Mouse (Mus musculus) hindbrain, embryonic 13.5 days (tissue): Measurements from ENCODE around the gene Speer4c. TPM values are rescaled to one million over a fixed set of nuclear protein-coding genes. Genes with fewer than 3 reads are reported as not detected.
"Not testable (repeated sequence)": the region's sequence is repeated elsewhere in the genome, so short reads cannot be mapped to it uniquely, and the experiment has no call there.

Source experiments
- ATAC-seq: fragments of 200-750 bp; cut with Nextera tagmentation; 2 replicates; pipeline ENCODE4 v1.8.0; 2017; ENCODE audit warnings: moderate TSS enrichment; ENCODE audit not compliant: low FRiP score
- H3K27ac ChIP-seq: fragments of 300-500 bp; sonication (generic); 2 replicates; pipeline ENCODE4 v1.5.1; 2015; ENCODE audit warnings: inconsistent platforms, mild to moderate bottlenecking, moderate library complexity
- H3K27me3 ChIP-seq: fragments of 300-500 bp; sonication (generic); 2 replicates; pipeline ENCODE4 v1.6.1; 2015; ENCODE audit warnings: mild to moderate bottlenecking, inconsistent platforms
- H3K36me3 ChIP-seq: fragments of 300-500 bp; sonication (generic); 2 replicates; pipeline ENCODE4 v1.6.1; 2015; ENCODE audit warnings: mild to moderate bottlenecking, inconsistent platforms
- H3K4me1 ChIP-seq: fragments of 300-500 bp; sonication (generic); replicated peaks from 2 replicates; pipeline ENCODE4 v1.6.1; 2015; ENCODE audit warnings: inconsistent platforms
- H3K4me2 ChIP-seq: fragments of 300-500 bp; sonication (generic); 2 replicates; pipeline ENCODE4 v1.6.1; 2015; ENCODE audit warnings: inconsistent platforms, mild to moderate bottlenecking, moderate library complexity
- H3K4me3 ChIP-seq: fragments of 300-500 bp; sonication (generic); 2 replicates; pipeline ENCODE4 v1.5.1; 2015; ENCODE audit warnings: mild to moderate bottlenecking, inconsistent platforms
- H3K9ac ChIP-seq: fragments of 300-500 bp; sonication (generic); 2 replicates; pipeline ENCODE4 v1.6.1; 2015; ENCODE audit warnings: mild to moderate bottlenecking, inconsistent platforms
- H3K9me3 ChIP-seq: fragments of 300-500 bp; sonication (generic); 2 replicates; pipeline ENCODE4 v1.6.1; 2016; ENCODE audit warnings: inconsistent platforms
- WGBS: fragments of 180-500 bp; shearing (Covaris S2); methylation state at CpG from one replicate; pipeline ENCODE4 v1.1.7; 2015; 5-methylcytosine and 5-hydroxymethylcytosine counted together
- polyA plus RNA-seq: library from polyadenylated mRNA; unstranded; fragments of >200 nt; fragmentation: Nextera tagmentation; extraction: Ambion mirVana; gene quantifications from 2 replicates; pipeline ENCODE4 v1.2.1, GENCODE M21; 2015

Speer4c gene
- not detected in 2 replicates for polyA plus RNA-seq

- H3K36me3 ChIP-seq, H3K9ac ChIP-seq, H3K4me1 ChIP-seq, H3K4me3 ChIP-seq, H3K4me2 ChIP-seq, H3K9me3 ChIP-seq, H3K27ac ChIP-seq, H3K27me3 ChIP-seq, ATAC-seq: not testable (repeated sequence)
Measured at GRCm38 (mm10) chr5:15714171-15714570, at the start of gene Speer4c. TSS of gene Speer4c (minus strand) at chr5:15714271.

- no peaks in the 10 kb centered on the region for H3K36me3 ChIP-seq
- no peak overlapping the region for H3K27ac ChIP-seq
- no peak for ATAC-seq
- no peak overlapping the region for H3K4me3 ChIP-seq
- H3K9ac ChIP-seq: no peak overlapping the region
- H3K4me1 ChIP-seq: no peaks in the 10 kb centered on the region
- no peak overlapping the region for H3K4me2 ChIP-seq
- H3K27me3 ChIP-seq: no peaks in the 10 kb centered on the region
- H3K9me3 ChIP-seq: no peaks in the 10 kb centered on the region
- 85% methylated on average over 4 of the region's 4 CpGs for WGBS
Measured at GRCm38 (mm10) chr5:15747478-15748255, 33.6 kb upstream of the Speer4c start.

- H3K4me3 ChIP-seq: no peak overlapping the region
- H3K9me3 ChIP-seq: no peaks in the 10 kb centered on the region
- H3K27me3 ChIP-seq: no peaks in the 10 kb centered on the region
- 87% methylated on average over 3 of the region's 3 CpGs for WGBS
- no peaks in the 10 kb centered on the region for H3K36me3 ChIP-seq
- no peaks in the 10 kb centered on the region for H3K4me1 ChIP-seq
- no peak overlapping the region for H3K9ac ChIP-seq
- H3K4me2 ChIP-seq: no peak overlapping the region
- no peak overlapping the region for H3K27ac ChIP-seq
- no peak for ATAC-seq
Measured at GRCm38 (mm10) chr5:15734097-15734867, 20.2 kb upstream of the Speer4c start.

GRCm38 (mm10) chr5:15702891-15703290, 11.2 kb downstream of the Speer4c start:
- 25% methylated on average over 5 of the region's 5 CpGs for WGBS
- not testable (repeated sequence) for H3K36me3 ChIP-seq, H3K4me3 ChIP-seq

GRCm38 (mm10) chr5:15697719-15698118, 16.4 kb downstream of the Speer4c start:
- not testable (repeated sequence) for H3K4me3 ChIP-seq

More at GRCm38 (mm10) chr5:15702891-15703290, 11.2 kb downstream of the Speer4c start:
- H3K4me2 ChIP-seq, H3K9ac ChIP-seq, H3K4me1 ChIP-seq, H3K27me3 ChIP-seq, ATAC-seq, H3K9me3 ChIP-seq, H3K27ac ChIP-seq: not testable (repeated sequence)

GRCm38 (mm10) chr5:15691849-15692248, 22.2 kb downstream of the Speer4c start:
- H3K9ac ChIP-seq, ATAC-seq, H3K27me3 ChIP-seq, H3K4me3 ChIP-seq, H3K4me1 ChIP-seq, H3K27ac ChIP-seq, H3K36me3 ChIP-seq, H3K4me2 ChIP-seq: not testable (repeated sequence)
- peaks cover 25% of the 10 kb centered on the region for H3K9me3 ChIP-seq
- WGBS: 82% methylated on average over 4 of the region's 4 CpGs

More at GRCm38 (mm10) chr5:15697719-15698118, 16.4 kb downstream of the Speer4c start:
- ATAC-seq, H3K4me1 ChIP-seq, H3K27ac ChIP-seq, H3K9me3 ChIP-seq, H3K4me2 ChIP-seq, H3K27me3 ChIP-seq, H3K36me3 ChIP-seq, H3K9ac ChIP-seq: not testable (repeated sequence)
- WGBS: 51% methylated on average over 2 of the region's 2 CpGs

- H3K36me3 ChIP-seq, H3K27ac ChIP-seq, H3K4me3 ChIP-seq, H3K4me2 ChIP-seq, H3K27me3 ChIP-seq, H3K4me1 ChIP-seq, H3K9ac ChIP-seq, ATAC-seq: not testable (repeated sequence)
- 78% methylated on average over 4 of the region's 4 CpGs for WGBS
- H3K9me3 ChIP-seq: peaks cover 25% of the 10 kb centered on the region
Measured at GRCm38 (mm10) chr5:15690822-15691221, 23.2 kb downstream of the Speer4c start.

GRCm38 (mm10) chr5:15689659-15690213, 24.3 kb downstream of the Speer4c start:
- not testable (repeated sequence) for H3K9ac ChIP-seq, H3K4me3 ChIP-seq, H3K27me3 ChIP-seq, H3K4me1 ChIP-seq, H3K27ac ChIP-seq, H3K36me3 ChIP-seq, H3K4me2 ChIP-seq
- H3K9me3 ChIP-seq: peaks cover 27% of the 10 kb centered on the region
- WGBS: 79% methylated on average over 6 of the region's 6 CpGs
- ATAC-seq: peak; percentile 85

GRCm38 (mm10) chr5:15688874-15689658, 25.0 kb downstream of the Speer4c start:
- WGBS: 66% methylated on average over 4 of the region's 4 CpGs
- H3K4me1 ChIP-seq, H3K4me2 ChIP-seq, H3K27ac ChIP-seq, H3K36me3 ChIP-seq, H3K9ac ChIP-seq, H3K4me3 ChIP-seq, H3K27me3 ChIP-seq: not testable (repeated sequence)
- ATAC-seq: peak; percentile 87
- peaks cover 29% of the 10 kb centered on the region for H3K9me3 ChIP-seq

- not testable (repeated sequence) for H3K36me3 ChIP-seq, H3K9ac ChIP-seq, H3K4me1 ChIP-seq, H3K4me2 ChIP-seq, H3K27ac ChIP-seq, H3K4me3 ChIP-seq, H3K27me3 ChIP-seq
- peak; percentile 79 for ATAC-seq
- peaks cover 22% of the 10 kb centered on the region for H3K9me3 ChIP-seq
- WGBS: 77% methylated on average over 8 of the region's 10 CpGs
Measured at GRCm38 (mm10) chr5:15681301-15682035, 32.6 kb downstream of the Speer4c start.

- not testable (repeated sequence) for H3K4me1 ChIP-seq, H3K27me3 ChIP-seq, H3K9ac ChIP-seq, H3K4me3 ChIP-seq, H3K27ac ChIP-seq, H3K36me3 ChIP-seq, H3K4me2 ChIP-seq
- peak; percentile 86 for ATAC-seq
- WGBS: 69% methylated on average over 13 of the region's 13 CpGs
- H3K9me3 ChIP-seq: peaks cover 22% of the 10 kb centered on the region
Measured at GRCm38 (mm10) chr5:15679980-15680949, 33.8 kb downstream of the Speer4c start.
